Mouse (Mus musculus) spleen, adult 18-20 months (tissue): ENCODE data around the gene Usp38.
"Not testable (repeated sequence)": the region's sequence is repeated elsewhere in the genome, so short reads cannot be mapped to it uniquely, and the experiment has no call there.

Experiments
- DNase-seq, 2 experiments: peaks; one replicate each; pipeline ENCODE4 v3.0.0; 2022; ENCODE audit warnings: mixed read lengths in 2 of 2

Usp38 gene

GRCm38 (mm10) chr8:81014789-81015699 is at the start of gene Usp38:
Gene Usp38 (minus strand): TSS chr8:81014928.
- DNase-seq: peak; percentile 99

- DNase-seq: no peak
Observed at GRCm38 (mm10) chr8:81062566-81062965, 47.8 kb upstream of the Usp38 start.

GRCm38 (mm10) chr8:81061950-81062349 is 47.2 kb upstream of the Usp38 start:
- DNase-seq: no peak

- DNase-seq: no peak
Observed at GRCm38 (mm10) chr8:81044201-81044600, 29.5 kb upstream of the Usp38 start.

GRCm38 (mm10) chr8:81027991-81028390 is 13.3 kb upstream of the Usp38 start:
- DNase-seq: no peak

GRCm38 (mm10) chr8:81017548-81017947 is 2.8 kb upstream of the Usp38 start:
- DNase-seq: not testable (repeated sequence)

DNA sequence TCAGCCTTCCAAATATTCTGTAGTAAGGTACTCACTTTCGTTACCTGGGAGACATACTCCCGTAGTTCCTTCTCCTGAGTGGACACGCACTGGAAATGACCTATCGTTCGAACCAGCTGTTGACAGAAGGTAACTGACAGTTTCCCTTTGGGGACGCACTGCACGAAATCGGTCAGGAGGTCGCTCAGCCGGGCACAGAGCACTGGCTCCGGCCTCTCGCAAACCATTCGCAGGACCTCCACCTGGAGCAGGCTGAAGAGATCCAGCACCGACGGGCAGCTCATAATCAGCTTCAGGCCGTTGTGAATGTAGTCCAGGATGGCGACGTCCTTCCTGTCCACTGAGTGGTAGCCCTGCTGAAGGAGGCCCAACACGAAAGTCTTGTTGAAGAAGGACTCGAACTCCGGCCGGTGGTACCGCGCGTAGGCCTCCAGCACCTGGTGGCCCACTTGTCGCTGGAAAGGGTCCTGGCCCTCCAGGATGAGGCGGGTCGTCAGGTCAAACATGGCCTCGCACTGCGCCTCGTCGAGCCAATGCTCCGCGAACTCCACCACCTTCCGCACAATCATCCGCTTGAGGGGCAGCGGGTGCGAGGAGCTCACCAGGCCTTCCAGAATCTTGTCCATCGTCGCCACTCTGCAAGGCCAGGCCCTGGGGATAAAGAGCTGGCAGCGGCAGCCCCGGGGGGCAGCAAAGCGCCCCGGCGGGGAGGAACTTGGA is 757 bp downstream of the Usp38 start:
- DNase-seq: no peak

DNA sequence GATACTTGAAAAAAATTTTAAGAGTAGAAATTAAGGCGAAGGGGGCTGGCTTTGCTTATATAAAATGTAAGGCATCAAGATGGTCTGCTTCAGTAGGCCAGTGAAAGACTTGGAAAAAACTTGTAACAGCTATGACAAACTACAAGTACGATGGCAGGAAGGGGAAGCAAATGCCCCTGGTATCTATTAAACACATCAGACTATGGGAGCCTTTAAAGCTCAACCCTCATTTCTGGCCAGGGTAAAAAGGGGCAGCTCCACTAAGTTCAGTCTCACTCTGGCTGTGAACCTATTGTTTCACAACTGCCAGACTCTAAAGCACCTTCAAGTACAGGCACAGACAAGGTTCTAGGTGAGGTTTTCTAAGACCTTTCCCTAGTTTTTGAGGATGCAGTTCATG is 2.0 kb downstream of the Usp38 start:
- DNase-seq: no peak

- DNase-seq: no peak
Observed at GRCm38 (mm10) chr8:81012031-81012560, 2.6 kb downstream of the Usp38 start.

DNA sequence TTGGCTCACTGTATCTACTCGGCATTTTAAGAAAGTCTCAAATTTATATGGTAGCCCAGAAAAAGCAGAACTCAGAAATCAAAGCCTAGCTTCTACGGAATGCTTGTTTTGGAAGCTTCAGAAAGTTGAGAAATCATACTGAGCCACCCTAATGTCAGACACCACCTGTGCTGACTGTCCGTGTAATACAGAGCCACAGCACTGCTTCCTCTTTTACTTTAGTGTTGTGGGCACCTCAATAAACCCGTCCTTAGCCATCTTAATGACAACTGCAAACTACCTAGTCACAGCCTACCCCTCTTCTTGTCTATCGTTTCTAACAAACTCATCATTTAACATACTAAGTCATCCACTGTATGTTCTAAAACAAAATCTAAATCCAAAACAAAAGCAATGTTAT is 4.3 kb downstream of the Usp38 start:
- DNase-seq: no peak

DNA sequence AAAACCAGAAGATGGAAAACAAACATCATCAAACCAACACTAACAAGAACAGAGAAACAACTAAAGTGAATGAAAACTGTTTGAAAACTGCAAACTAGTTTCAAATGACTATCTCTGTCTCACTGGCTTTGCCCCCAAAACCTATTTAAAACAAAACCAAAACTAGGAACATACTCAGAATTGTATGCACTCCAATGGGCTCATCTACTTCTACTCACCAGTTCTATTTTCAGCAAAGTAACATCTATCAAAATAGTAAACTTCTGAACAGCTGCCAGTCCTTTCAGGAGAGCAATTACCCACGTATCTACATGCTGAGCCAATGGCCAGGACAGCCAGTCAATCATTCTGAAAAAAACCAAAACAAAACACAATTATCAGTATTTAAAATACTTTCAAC is 9.6 kb downstream of the Usp38 start:
- DNase-seq: no peak

- no peak for DNase-seq
Observed at GRCm38 (mm10) chr8:80996632-80997031, 18.1 kb downstream of the Usp38 start.

GRCm38 (mm10) chr8:80991937-80992336 is 22.8 kb downstream of the Usp38 start:
- no peak for DNase-seq

DNA sequence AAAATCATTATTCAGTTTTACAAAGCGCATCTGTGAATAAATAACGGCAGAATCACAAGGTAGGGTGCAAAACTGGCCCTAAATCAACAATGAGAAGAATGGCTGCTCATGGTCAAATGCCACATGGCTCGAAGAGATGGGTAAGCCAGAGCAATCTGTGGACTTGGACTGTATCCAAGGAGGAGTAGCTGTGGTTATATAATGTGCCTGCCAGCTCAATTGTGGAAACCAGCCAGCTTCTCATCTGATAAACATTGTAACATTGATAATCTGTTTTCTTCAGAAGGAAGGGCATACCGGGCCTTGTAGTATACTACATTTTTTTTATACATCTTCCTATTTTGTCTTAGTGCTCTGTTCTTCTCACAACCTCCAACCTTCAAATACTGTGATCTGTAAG is 31.9 kb downstream of the Usp38 start:
- no peak for DNase-seq

DNA sequence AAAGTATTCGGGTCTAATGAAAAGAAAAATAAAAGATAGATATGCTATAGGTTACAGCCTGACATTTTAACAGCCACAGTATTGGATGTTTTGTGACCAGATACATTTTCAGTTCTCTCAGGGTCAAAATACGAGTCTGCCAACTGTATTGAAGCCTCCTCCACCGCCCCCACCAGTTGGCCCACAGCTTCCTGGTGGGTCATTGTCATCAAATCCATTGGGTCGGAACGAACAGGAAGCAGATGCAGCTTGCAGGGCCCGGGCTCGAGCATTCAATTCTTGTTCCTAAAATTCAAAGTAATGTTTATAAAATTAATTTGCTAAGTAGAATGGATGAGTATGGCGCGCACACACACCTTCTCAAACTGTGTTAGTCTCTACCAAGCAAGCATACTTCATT is 33.0 kb downstream of the Usp38 start:
- DNase-seq: peak; percentile 55 to 56

GRCm38 (mm10) chr8:80980063-80980462 is 34.7 kb downstream of the Usp38 start:
- DNase-seq: no peak

GRCm38 (mm10) chr8:80977231-80977630 is 37.5 kb downstream of the Usp38 start:
- DNase-seq: no peak

DNA sequence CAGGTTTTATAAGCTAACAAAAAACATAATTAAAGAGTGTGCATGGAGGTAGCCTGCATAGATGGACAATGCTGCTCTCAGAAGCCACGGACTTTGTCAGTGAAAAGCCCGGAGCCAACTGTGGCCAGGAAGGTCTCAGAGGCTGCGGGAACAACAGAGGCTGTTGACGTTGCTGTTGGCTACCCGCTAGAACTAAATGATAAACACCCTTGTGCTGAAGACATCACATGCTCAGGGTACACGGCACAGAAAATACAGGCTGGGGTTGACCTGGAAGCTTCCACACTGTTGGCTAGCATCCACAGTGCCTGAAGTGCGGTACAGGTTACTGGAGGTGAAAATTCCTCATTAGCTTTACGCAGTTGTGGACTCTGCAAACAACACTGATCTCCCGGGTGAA is 43.6 kb downstream of the Usp38 start:
- DNase-seq: no peak

DNA sequence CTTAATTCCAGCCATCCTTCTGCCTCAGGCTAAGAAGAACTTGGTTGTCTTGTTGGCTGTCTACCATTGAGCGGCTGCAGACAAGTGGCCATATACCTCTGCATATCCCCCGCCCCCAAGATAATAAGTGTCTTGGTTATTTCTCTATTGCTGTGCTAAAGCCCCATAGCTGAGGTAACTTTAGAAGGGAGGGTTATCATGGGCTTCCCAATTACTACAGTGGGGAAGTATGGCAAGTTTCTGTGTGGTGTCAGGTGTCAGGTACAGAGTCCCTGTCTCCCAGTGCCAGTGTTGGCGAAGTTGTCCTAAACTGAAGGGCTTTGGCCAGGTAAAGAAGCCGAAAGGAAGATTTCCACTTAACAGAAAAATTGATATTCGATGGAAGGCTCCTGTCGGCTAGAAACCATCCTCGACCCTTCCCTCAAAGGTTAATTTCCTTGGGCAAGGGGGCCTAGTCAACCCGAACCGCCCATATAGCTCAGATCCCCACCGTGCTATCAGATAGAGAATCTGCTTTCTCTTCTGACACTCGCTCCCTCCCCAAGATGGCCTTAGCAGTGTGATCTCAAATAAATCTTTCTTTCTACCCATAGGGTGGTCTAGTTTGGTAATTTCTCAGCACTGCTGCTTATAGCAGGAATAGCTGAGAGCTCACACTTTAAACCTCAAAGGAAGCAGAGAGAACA is 44.6 kb downstream of the Usp38 start:
- no peak for DNase-seq

GRCm38 (mm10) chr8:80969423-80969822 is 45.3 kb downstream of the Usp38 start:
- DNase-seq: no peak

DNA sequence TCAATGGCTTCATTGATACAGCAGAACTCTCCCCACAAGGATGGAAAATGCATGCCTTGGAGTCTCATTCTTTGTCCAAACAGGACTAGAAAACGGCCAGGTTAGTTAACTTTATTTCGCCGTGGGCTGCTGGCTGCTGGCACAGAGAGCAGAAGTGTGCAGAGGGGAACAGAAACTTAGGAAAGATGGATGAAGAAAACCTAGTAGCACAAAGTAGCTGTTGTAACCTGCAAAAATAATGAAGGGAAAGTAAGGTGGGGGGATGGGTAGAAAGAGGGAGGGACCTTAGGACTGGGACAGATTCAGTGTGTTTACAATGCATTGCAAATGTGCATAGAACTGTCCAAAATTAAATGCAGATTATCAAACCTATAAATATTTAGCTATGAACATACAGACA is 51.6 kb downstream of the Usp38 start:
- no peak for DNase-seq

- no peak for DNase-seq
Observed at GRCm38 (mm10) chr8:80962592-80962983, 52.1 kb downstream of the Usp38 start.

- no peak for DNase-seq
Observed at GRCm38 (mm10) chr8:80961937-80962591, 52.7 kb downstream of the Usp38 start.
